Mouse (Mus musculus) macrophage (primary cell): ENCODE results near the gene Togaram2. TPM values are rescaled to one million over a fixed set of nuclear protein-coding genes. Genes with fewer than 3 reads are reported as not detected.

Experiments
- polyA plus RNA-seq: library from polyadenylated mRNA; stranded (reverse); fragments of 250-400 nt; gene quantifications from 3 replicates; pipeline ENCODE4 v1.2.4, GENCODE M21; 2018; ENCODE audit warnings: inconsistent platforms

Togaram2 gene
- polyA plus RNA-seq, 1 experiment from 2014 or later, result not detected

Other genes starting within 250 kb of the Togaram2 start
- gene Gm4707, start 213.3 kb upstream of the Togaram2 start, polyA plus RNA-seq, result 0.13 TPM in 1 of 3 replicates, not detected in the others
- gene Smchd1, start 197.9 kb upstream of the Togaram2 start, polyA plus RNA-seq, result 34.4 to 51.6 TPM (median 38.1 TPM) in 3 replicates
- gene Ndc80, start 146.4 kb upstream of the Togaram2 start, polyA plus RNA-seq, result 2.0 to 12.0 TPM (median 10.6 TPM) in 3 replicates
- 0.16 TPM in 1 of 3 replicates, not detected in the others for gene Spdya, start 121.2 kb upstream of the Togaram2 start, polyA plus RNA-seq
- 27.6 to 77.2 TPM (median 53.6 TPM) in 3 replicates for gene Wdr43, start 57.4 kb upstream of the Togaram2 start, polyA plus RNA-seq
- gene Pcare, start 79.6 kb downstream of the Togaram2 start, polyA plus RNA-seq, result not detected in 3 replicates
- gene Clip4, start 95.2 kb downstream of the Togaram2 start, polyA plus RNA-seq, result not detected in 3 replicates